Mouse (Mus musculus) liver, embryonic 16.5 days (tissue): ENCODE results near the gene Commd1. TPM values are rescaled to one million over a fixed set of nuclear protein-coding genes. Genes with fewer than 3 reads are reported as not detected.

ENCODE experiments used
- ATAC-seq: fragments of 200-750 bp; cut with Nextera tagmentation; 2 replicates; pipeline ENCODE4 v1.8.0; 2017; ENCODE audit warnings: low read depth, mild to moderate bottlenecking, moderate number of reproducible peaks, moderate library complexity
- H3K27ac ChIP-seq: fragments of 300-500 bp; sonication (generic); 2 replicates; pipeline ENCODE4 v1.5.1; 2014; ENCODE audit warnings: mild to moderate bottlenecking, low read length
- H3K27me3 ChIP-seq: fragments of 300-500 bp; sonication (generic); 2 replicates; pipeline ENCODE4 v1.6.1; 2014; ENCODE audit warnings: low read depth, low read length, mixed read lengths; ENCODE audit not compliant: control insufficient read depth, insufficient read depth
- H3K36me3 ChIP-seq: fragments of 300-500 bp; sonication (generic); 2 replicates; pipeline ENCODE4 v1.6.1; 2014; ENCODE audit warnings: mild to moderate bottlenecking; ENCODE audit not compliant: control insufficient read depth, insufficient read depth
- H3K4me1 ChIP-seq: fragments of 300-500 bp; sonication (generic); 2 replicates; pipeline ENCODE4 v1.6.1; 2014; ENCODE audit warnings: low read depth, low read length, mixed read lengths; ENCODE audit not compliant: control insufficient read depth
- H3K4me2 ChIP-seq: fragments of 300-500 bp; sonication (generic); 2 replicates; pipeline ENCODE4 v1.6.1; 2014; ENCODE audit warnings: low read depth, low read length, mixed read lengths
- H3K4me3 ChIP-seq: fragments of 300-500 bp; sonication (generic); 2 replicates; pipeline ENCODE4 v1.5.1; 2014; ENCODE audit warnings: low read depth, mild to moderate bottlenecking, low read length
- H3K9ac ChIP-seq: fragments of 300-500 bp; sonication (generic); 2 replicates; pipeline ENCODE4 v1.6.1; 2014; ENCODE audit warnings: low read depth, low read length
- H3K9me3 ChIP-seq: fragments of 300-500 bp; sonication (generic); replicated peaks from 2 replicates; pipeline ENCODE4 v1.6.1; 2016; ENCODE audit warnings: low read length; ENCODE audit not compliant: control insufficient read depth
- WGBS: fragments of 180-500 bp; shearing (Covaris S2); extraction: QIAGEN DNeasy Blood & Tissue Kit; methylation state at CpG from one replicate; pipeline ENCODE4 v1.1.7; 2014; ENCODE audit not compliant: insufficient replicate concordance; 5-methylcytosine and 5-hydroxymethylcytosine counted together
- polyA plus RNA-seq: library from polyadenylated mRNA; unstranded; fragments of >200 nt; fragmentation: Nextera tagmentation; extraction: Ambion mirVana; gene quantifications from 2 replicates; pipeline ENCODE4 v1.2.1, GENCODE M21; 2015

Gene Commd1
- polyA plus RNA-seq: 165 and 171 TPM in 2 replicates

DNA sequence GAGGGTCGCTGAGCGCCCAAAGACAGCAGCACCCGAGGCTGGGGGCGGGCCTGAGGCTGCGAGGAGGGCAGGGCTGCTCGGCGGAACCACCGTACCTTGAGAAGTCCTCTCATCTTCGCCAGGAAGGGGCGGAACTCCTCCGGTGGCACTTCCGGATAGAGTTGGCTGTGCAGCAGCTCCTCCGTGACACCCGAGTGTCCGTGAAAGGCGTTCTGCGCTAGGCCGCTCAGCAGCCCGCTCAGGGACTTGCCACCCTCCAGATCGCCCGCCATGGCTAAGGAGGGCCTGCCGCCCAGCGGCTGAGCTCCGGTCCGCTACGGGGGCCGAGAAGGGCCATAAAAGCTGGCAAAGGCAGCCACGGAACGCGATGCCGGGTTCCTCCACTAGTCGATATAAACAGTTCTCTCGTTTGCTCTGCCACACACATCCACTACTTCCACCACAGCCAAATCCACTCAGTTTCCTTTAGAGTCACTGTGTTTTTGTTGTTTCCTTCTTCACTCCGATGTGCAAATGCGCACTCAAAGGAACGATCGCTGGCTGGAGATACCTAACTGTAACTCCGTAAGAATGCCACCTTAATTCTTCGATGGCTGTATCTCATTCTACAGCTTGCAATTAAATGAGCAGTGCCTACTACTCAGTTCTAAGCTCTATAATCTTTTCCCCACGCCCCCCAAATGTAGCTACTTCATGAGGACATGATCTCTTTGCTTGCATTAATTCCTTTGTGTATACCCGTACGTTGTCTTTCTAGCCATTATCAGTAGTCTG, at the start of gene Commd1, which contains the start of gene Gm28048:
Gene Commd1 (minus strand): TSS at position 399 of the 774 bp plus-strand sequence.
Gene Gm28048 (minus strand): TSS at position 107 of the 774 bp plus-strand sequence.
- ATAC-seq: peak; percentile 89
- H3K4me1 ChIP-seq: peaks cover 17% of the 10 kb centered on the region
- WGBS: 2% methylated on average over 42 of the region's 42 CpGs
- H3K36me3 ChIP-seq: peaks cover 5% of the 10 kb centered on the region; the same call in 1 of the 2 replicates
- H3K4me3 ChIP-seq: peak within 1 kb of the TSS; percentile 76
- peak within 1 kb of the TSS; percentile 78 for H3K9ac ChIP-seq
- H3K27me3 ChIP-seq: no peaks in the 10 kb centered on the region
- H3K4me2 ChIP-seq: peak within 1 kb of the TSS; percentile 64
- H3K9me3 ChIP-seq: no peaks in the 10 kb centered on the region
- peak within 1 kb of the TSS; percentile 98 for H3K27ac ChIP-seq

DNA sequence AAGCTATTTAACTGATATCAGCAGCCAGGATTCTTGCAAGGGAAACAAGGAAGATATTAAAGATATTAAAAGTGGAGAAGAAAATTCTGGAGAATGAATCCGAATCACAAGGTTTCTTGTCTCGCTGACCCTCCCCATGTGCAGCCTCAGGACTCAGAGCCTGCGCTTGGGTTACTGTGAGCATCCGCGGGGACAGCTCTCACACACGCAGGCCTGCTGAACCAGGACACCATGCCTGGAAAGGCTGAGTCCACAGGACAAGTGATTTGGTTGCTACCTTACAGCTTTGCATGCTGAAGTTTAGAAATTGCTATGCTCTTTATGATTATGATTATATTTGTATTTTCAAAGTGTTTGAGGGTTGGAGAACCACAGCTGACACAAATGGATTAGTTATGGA, 47.2 kb upstream of the Commd1 start:
- Histone ChIP-seq H3K9ac (no peak overlapping the region), H3K4me3 (no peak overlapping the region), H3K36me3 (no peaks in the 10 kb centered on the region), H3K4me1 (no peaks in the 10 kb centered on the region), H3K27ac (no peak overlapping the region), H3K9me3 (no peaks in the 10 kb centered on the region), H3K4me2 (no peak overlapping the region), H3K27me3 (no peaks in the 10 kb centered on the region)
- no peak for ATAC-seq
- 78% methylated on average over 6 of the region's 6 CpGs for WGBS

DNA sequence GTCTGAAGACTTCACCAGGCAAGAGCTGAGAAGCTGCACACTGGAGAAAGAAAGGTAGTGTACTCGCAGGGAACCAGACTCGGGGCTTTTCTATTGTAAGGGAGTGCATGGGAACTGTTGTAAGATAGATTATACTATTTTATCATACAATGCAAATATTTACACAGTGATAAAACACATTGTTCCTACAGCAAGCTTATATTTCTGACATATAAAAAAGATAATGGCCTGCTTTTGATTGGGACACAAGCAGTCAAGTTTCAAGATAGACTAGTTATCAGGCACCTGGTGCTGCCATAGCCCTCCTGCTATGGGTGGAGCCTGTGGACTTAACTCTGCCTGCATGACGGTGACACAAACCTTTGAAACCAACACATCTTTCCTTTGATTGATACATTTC, 46.8 kb upstream of the Commd1 start:
- Histone ChIP-seq H3K4me3 (no peak overlapping the region), H3K4me2 (no peak overlapping the region), H3K9ac (no peak overlapping the region), H3K4me1 (no peaks in the 10 kb centered on the region), H3K36me3 (no peaks in the 10 kb centered on the region), H3K27me3 (no peaks in the 10 kb centered on the region), H3K9me3 (no peaks in the 10 kb centered on the region), H3K27ac (no peak overlapping the region)
- no peak for ATAC-seq
- 20% methylated on average over 3 of the region's 3 CpGs for WGBS

DNA sequence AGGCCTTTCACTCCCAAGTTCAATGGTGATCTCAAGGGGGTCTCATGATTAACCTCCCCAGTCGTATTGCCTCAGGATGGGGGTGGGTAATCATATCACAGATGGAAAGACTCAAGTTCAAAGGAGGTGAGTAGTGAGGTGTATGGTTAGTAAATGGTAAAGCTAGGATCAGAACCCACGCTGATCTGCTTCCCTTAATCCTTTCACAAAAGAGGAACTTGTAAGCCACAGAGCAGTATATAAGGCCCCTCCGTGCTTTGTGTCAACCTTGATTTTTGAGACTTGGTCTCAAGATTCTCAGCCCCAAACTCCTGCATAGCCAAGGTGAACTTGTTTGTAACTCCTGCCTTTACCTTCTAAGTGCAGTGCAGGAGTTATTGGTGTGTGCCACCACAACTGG, 42.0 kb upstream of the Commd1 start:
- Histone ChIP-seq H3K9ac (no peak overlapping the region), H3K4me1 (no peaks in the 10 kb centered on the region), H3K4me2 (no peak overlapping the region), H3K4me3 (no peak overlapping the region), H3K27me3 (no peaks in the 10 kb centered on the region), H3K9me3 (no peaks in the 10 kb centered on the region), H3K36me3 (no peaks in the 10 kb centered on the region), H3K27ac (no peak overlapping the region)
- 25% methylated on average over 3 of the region's 3 CpGs for WGBS
- ATAC-seq: no peak

DNA sequence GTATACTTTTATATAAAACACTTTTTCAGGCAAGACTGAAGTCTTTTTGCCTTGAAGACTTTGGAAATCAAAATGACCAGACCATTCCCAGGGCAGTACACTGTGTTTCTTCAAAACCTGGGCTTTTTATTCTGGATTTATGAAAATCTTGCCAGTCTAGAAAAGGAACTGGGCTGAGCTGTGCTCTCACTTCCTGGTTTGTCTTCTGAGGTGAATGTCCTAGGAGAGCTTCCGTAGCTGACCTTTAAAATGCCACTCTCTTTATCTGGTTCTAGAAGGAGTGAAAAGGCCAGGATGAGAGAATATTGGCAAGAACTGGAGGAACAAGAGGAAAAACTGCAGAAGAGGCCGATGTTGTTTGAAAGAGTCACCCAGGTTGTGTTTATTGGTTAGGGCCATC, 41.0 kb upstream of the Commd1 start:
- Histone ChIP-seq H3K27me3 (no peaks in the 10 kb centered on the region), H3K36me3 (no peaks in the 10 kb centered on the region), H3K9me3 (no peaks in the 10 kb centered on the region), H3K4me1 (no peaks in the 10 kb centered on the region), H3K27ac (no peak overlapping the region), H3K4me2 (no peak overlapping the region), H3K4me3 (no peak overlapping the region), H3K9ac (no peak overlapping the region)
- WGBS: 72% methylated on average over 2 of the region's 2 CpGs
- no peak for ATAC-seq

DNA sequence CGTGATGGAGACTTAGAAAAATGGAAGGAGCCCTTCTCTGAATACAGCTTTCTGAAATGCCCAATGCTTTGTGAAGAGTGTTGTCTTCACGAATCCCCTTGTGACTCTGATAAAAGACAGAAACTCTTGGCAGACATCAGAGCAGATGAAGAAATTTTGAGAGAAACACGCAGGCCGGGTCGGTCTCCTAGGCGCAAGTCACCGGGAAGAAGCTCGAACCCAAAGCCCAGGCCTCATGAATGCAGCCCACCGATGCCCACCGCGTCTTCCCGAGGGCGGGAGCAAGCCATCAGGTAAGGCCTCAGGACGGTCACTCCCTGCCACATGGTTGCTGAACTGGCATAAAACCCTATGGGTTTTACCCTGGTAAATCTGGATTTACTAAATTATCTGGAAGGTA, 38.7 kb upstream of the Commd1 start:
- 75% methylated on average over 14 of the region's 14 CpGs for WGBS
- no peak overlapping the region for H3K4me2 ChIP-seq

DNA sequence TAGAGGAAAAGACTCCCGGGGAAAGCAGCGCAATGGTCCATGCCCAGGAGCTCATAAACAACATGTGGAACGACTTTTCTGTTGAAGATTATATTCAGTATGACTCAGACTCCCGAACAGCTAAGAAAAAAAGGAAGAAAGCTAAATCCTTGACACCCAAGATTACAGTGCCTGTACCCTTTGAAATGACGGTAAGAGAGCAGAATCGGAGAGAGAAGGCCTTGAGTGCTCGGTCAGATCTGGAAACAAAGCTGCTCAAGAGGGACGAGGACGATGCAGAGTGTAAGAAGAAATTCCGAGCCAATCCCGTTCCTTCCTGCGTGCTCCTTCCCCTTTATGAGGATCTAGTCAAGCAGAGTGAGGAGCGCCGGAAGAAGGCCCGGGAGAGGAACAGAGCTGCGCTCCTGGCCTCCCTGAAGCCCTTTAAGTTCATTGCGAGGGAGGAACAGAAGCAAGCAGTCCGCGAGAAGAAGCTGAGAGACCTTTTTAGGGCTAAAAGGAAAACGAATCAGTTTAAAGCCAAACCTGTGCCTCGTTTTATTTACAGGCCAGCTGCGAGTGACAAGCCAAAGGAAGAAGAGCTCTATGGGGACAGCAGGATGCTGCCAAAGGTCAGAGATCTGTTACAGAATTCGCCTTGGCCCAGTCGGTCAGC, 38.1 kb upstream of the Commd1 start:
- Histone ChIP-seq H3K9ac (no peak overlapping the region), H3K4me2 (no peak overlapping the region), H3K27ac (no peak overlapping the region), H3K36me3 (no peaks in the 10 kb centered on the region), H3K4me3 (no peak overlapping the region), H3K27me3 (no peaks in the 10 kb centered on the region), H3K9me3 (no peaks in the 10 kb centered on the region), H3K4me1 (no peaks in the 10 kb centered on the region)
- no peak for ATAC-seq
- 64% methylated on average over 24 of the region's 24 CpGs for WGBS

More for the DNA sequence above, 38.7 kb upstream of the Commd1 start:
- Histone ChIP-seq H3K9me3 (no peaks in the 10 kb centered on the region), H3K36me3 (no peaks in the 10 kb centered on the region), H3K9ac (no peak overlapping the region), H3K27me3 (no peaks in the 10 kb centered on the region), H3K4me1 (no peaks in the 10 kb centered on the region), H3K27ac (no peak overlapping the region), H3K4me3 (no peak overlapping the region)
- no peak for ATAC-seq

DNA sequence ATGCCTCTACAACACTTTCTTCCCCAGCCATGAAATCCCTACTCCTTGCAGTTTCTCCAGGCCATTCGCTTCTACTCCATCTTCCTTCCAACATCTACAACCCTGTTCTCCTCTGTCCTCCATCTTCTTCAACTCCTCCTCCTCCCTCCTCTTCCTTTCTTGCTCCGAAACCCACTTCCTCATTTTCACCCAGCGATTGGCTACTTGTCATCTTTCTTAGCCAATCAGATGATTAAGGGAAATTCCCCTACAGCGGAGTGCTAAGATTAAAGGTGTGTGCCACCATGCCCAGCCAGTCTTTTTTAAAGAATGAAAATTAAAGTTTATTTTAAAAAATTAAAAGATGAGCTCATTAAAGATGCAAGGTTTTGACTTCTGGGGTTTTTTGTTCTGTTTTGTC, 35.8 kb upstream of the Commd1 start:
- H3K9me3 ChIP-seq: no peaks in the 10 kb centered on the region
- H3K4me3 ChIP-seq: no peak overlapping the region
- ATAC-seq: no peak
- 64% methylated on average over 4 of the region's 4 CpGs for WGBS
- no peak overlapping the region for H3K9ac ChIP-seq
- no peaks in the 10 kb centered on the region for H3K36me3 ChIP-seq
- H3K27ac ChIP-seq: no peak overlapping the region
- no peaks in the 10 kb centered on the region for H3K4me1 ChIP-seq
- no peak overlapping the region for H3K4me2 ChIP-seq
- no peaks in the 10 kb centered on the region for H3K27me3 ChIP-seq

DNA sequence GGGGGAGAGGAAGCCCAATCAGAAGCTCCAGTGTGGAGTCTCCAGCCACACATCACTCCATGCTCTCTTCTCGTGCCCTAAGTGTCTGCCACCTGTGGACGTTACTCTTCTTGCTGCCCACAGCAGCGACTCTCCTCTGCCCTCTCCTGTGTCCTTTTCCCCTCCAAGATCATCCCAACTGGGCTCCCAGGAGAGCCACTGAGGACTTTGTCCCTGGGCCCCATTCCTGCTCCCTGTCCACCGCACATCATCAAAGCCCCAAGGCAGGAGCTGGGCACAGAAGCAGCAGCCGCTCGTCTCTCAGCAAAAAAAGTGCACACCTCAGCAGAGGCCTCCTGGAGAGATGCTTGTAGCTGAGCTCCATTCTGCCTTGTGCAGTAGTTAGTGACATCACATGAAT, 32.8 kb upstream of the Commd1 start:
- no peak overlapping the region for H3K4me3 ChIP-seq
- 57% methylated on average over 6 of the region's 6 CpGs for WGBS
- H3K9ac ChIP-seq: no peak overlapping the region
- H3K9me3 ChIP-seq: no peaks in the 10 kb centered on the region
- H3K4me2 ChIP-seq: no peak overlapping the region
- no peaks in the 10 kb centered on the region for H3K27me3 ChIP-seq
- no peaks in the 10 kb centered on the region for H3K4me1 ChIP-seq
- no peak overlapping the region for H3K27ac ChIP-seq
- ATAC-seq: no peak
- H3K36me3 ChIP-seq: no peaks in the 10 kb centered on the region
